In genomic region chr1:184358226-184358568, GRCm38 (mm10) we compare ENCODE assay signal across 12 mouse cellular contexts.
"Had no signal": no experiment of that assay in that cellular context is flagged by ENCODE, and none has a peak within 500 bp of the region (broad histone marks: within the 10 kb centered on the region; RNA-seq: fewer than 3 reads in every experiment).

No protein-coding gene starts in this region.

- H3K27me3 ChIP-seq: neural tube, embryonic 12.5 days had no signal

- H3K4me1 ChIP-seq: midbrain, embryonic 10.5 days; neural tube, embryonic 12.5 days had no signal

- DNase-seq: kidney, adult 11 months; kidney, adult 9 months; kidney, postnatal 4 days; lung, adult 18-20 months; lung, postnatal 14 days; thymus, adult 18-20 months; thymus, postnatal 14 days had no signal

- H3K4me2 ChIP-seq: neural tube, embryonic 12.5 days had no signal

- H3K9ac ChIP-seq: neural tube, embryonic 12.5 days had no signal

- H3K9me3 ChIP-seq: limb, embryonic 10.5 days; midbrain, embryonic 10.5 days; neural tube, embryonic 12.5 days had no signal

- H3K4me3 ChIP-seq: layer of hippocampus, adult 2 months; limb, embryonic 10.5 days; midbrain, embryonic 10.5 days; neural tube, embryonic 12.5 days had no signal

- H3K27ac ChIP-seq: layer of hippocampus, adult 2 months; limb, embryonic 10.5 days; midbrain, embryonic 10.5 days; neural tube, embryonic 12.5 days; stomach, postnatal 0 days had no signal

- H3K36me3 ChIP-seq: limb, embryonic 10.5 days; midbrain, embryonic 10.5 days; neural tube, embryonic 12.5 days had no signal
